In the genomic region with DNA sequence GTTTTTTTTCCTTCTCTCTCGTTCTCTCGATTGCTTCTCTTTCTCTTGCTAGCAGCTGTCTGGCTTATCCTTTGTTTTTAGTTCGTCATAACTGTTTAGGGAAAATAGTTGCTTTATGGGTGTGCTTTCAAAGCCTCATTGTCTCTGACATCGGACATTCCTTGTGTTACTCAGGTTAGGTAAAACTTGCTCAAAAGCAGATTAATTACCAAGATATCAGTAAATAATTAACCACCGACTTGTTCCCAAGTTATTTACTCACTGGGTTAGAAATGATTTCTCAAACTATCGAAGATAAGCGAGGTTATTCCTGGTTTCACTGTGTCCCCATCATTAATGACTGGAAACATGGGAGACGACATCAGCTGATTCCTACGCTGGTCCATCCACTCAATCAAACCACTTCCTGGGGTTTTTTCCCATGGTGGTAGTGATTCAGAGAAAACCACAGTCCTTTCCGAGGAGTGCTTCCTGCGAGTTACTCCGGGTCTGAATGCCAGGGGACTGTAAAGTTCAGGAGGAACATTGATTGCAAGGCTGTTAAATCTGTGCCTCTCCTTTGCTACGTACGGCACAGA, we compare ENCODE assay signal across 18 mouse cellular contexts.
"Had no signal": no experiment of that assay in that cellular context is flagged by ENCODE, and none has a peak within 500 bp of the region (broad histone marks: within the 10 kb centered on the region; RNA-seq: fewer than 3 reads in every experiment).

No protein-coding gene starts in this region.

- H3K4me1 ChIP-seq: limb, embryonic 13.5 days; liver, embryonic 15.5 days; midbrain, embryonic 15.5 days; neural tube, embryonic 13.5 days; stomach, embryonic 15.5 days had no signal

- H3K4me3 ChIP-seq: layer of hippocampus, adult 2 months; limb, embryonic 13.5 days; liver, embryonic 15.5 days; megakaryocyte, embryonic 14.5 days; midbrain, embryonic 15.5 days; neural tube, embryonic 13.5 days; stomach, embryonic 15.5 days had no signal

- H3K4me2 ChIP-seq: limb, embryonic 13.5 days; liver, embryonic 11.5 days; liver, embryonic 15.5 days; lung, embryonic 14.5 days; midbrain, embryonic 11.5 days; midbrain, embryonic 15.5 days; neural tube, embryonic 13.5 days; stomach, embryonic 15.5 days had no signal

- H3K27ac ChIP-seq: layer of hippocampus, adult 2 months; limb, embryonic 13.5 days; liver, embryonic 15.5 days; macrophage; midbrain, embryonic 15.5 days; neural tube, embryonic 13.5 days; stomach, embryonic 15.5 days had no signal

- H3K9ac ChIP-seq: limb, embryonic 13.5 days; liver, embryonic 15.5 days; lung, embryonic 14.5 days; midbrain, embryonic 15.5 days; neural tube, embryonic 13.5 days; stomach, embryonic 15.5 days had no signal

- H3K27me3 ChIP-seq: liver, embryonic 15.5 days; megakaryocyte, embryonic 14.5 days; midbrain, embryonic 15.5 days; neural tube, embryonic 13.5 days; stomach, embryonic 15.5 days had no signal

- H3K36me3 ChIP-seq: limb, embryonic 13.5 days; liver, embryonic 15.5 days; midbrain, embryonic 15.5 days; neural tube, embryonic 13.5 days; stomach, embryonic 15.5 days had no signal

- ATAC-seq: midbrain, embryonic 15.5 days had no signal

- DNase-seq: kidney, postnatal 25 days; left cerebral cortex, postnatal 4 days; lung, embryonic 14.5 days; lung, postnatal 10 days; retina, postnatal 1 day; right cerebral cortex, postnatal 4 days; thymus, adult 2 months; thymus, postnatal 36 days had no signal

- H3K9me3 ChIP-seq: limb, embryonic 13.5 days; liver, embryonic 15.5 days; megakaryocyte, embryonic 14.5 days; midbrain, embryonic 15.5 days; neural tube, embryonic 13.5 days; stomach, embryonic 15.5 days had no signal
